Mouse (Mus musculus) C2C12 (cell line): Measurements from ENCODE around the gene Fxr1.

Source experiments
- CTCF ChIP-seq: IDR thresholded peaks from one replicate; pipeline ENCODE4 v1.5.1; 2011; ENCODE audit not compliant: control insufficient read depth, insufficient read depth, insufficient read length
- MYOD1 ChIP-seq: IDR thresholded peaks from one replicate; pipeline ENCODE4 v1.6.1; 2011; ENCODE audit warnings: low read depth; ENCODE audit not compliant: control insufficient read depth, insufficient read length
- USF1 ChIP-seq: IDR thresholded peaks from one replicate; pipeline ENCODE4 v1.6.1; 2011; ENCODE audit warnings: low read depth, mild to moderate bottlenecking, control low read depth, moderate library complexity

GRCm38 (mm10) chr3:34028935-34029334, 9.2 kb downstream of the Fxr1 start:
- TF ChIP-seq CTCF: no peak
- TF ChIP-seq USF1: no peak
- no peak for TF ChIP-seq MYOD1
